Mouse (Mus musculus) adrenal gland, postnatal 4 days (tissue): ENCODE data around the gene Irgm2. TPM values are rescaled to one million over a fixed set of nuclear protein-coding genes. Genes with fewer than 3 reads are reported as not detected.
"Not testable (repeated sequence)": the region's sequence is repeated elsewhere in the genome, so short reads cannot be mapped to it uniquely, and the experiment has no call there.

ENCODE experiments used
- DNase-seq, 2 experiments: peaks; one replicate each; pipeline ENCODE4 v3.0.0; 2021 to 2022; ENCODE audit warnings: low spot score in 2 of 2, mixed read lengths in 2 of 2
- total RNA-seq, 2 experiments: library from RNA; stranded (reverse); gene quantifications; 2 replicates each; pipeline ENCODE4 v1.2.3; 2021

Gene Irgm2
- total RNA-seq, 2 experiments from 2014 or later = 10.7 to 14.4 TPM

GRCm38 (mm10) chr11:58211682-58212067 is 12.3 kb downstream of the Irgm2 start:
- no peak for DNase-seq

GRCm38 (mm10) chr11:58213673-58214342 is 14.4 kb downstream of the Irgm2 start:
- DNase-seq = no peak

- peak; percentile 52 to 71 for DNase-seq
Measured at GRCm38 (mm10) chr11:58214391-58215048, 15.1 kb downstream of the Irgm2 start.

- DNase-seq = not testable (repeated sequence)
Measured at GRCm38 (mm10) chr11:58215049-58215430, 15.6 kb downstream of the Irgm2 start.

- DNase-seq = no peak
Measured at GRCm38 (mm10) chr11:58215814-58216213, 16.4 kb downstream of the Irgm2 start.

- no peak for DNase-seq
Measured at GRCm38 (mm10) chr11:58216823-58217222, 17.4 kb downstream of the Irgm2 start.

GRCm38 (mm10) chr11:58223751-58224150 is 24.3 kb downstream of the Irgm2 start:
- no peak for DNase-seq

GRCm38 (mm10) chr11:58224313-58224712 is 24.9 kb downstream of the Irgm2 start:
- no peak for DNase-seq

GRCm38 (mm10) chr11:58224872-58225271 is 25.5 kb downstream of the Irgm2 start:
- not testable (repeated sequence) for DNase-seq

GRCm38 (mm10) chr11:58225655-58226054 is 26.2 kb downstream of the Irgm2 start:
- peak; percentile 37 to 53 for DNase-seq

GRCm38 (mm10) chr11:58226425-58226824 is 27.0 kb downstream of the Irgm2 start:
- no peak for DNase-seq

GRCm38 (mm10) chr11:58228021-58228420 is 28.6 kb downstream of the Irgm2 start:
- not testable (repeated sequence) for DNase-seq

GRCm38 (mm10) chr11:58230396-58230910 is 31.0 kb downstream of the Irgm2 start:
- no peak for DNase-seq

GRCm38 (mm10) chr11:58231156-58231555 is 31.7 kb downstream of the Irgm2 start:
- DNase-seq = no peak

- DNase-seq = not testable (repeated sequence)
Measured at GRCm38 (mm10) chr11:58234551-58234950, 35.1 kb downstream of the Irgm2 start.

GRCm38 (mm10) chr11:58235152-58235551 is 35.7 kb downstream of the Irgm2 start:
- no peak for DNase-seq

GRCm38 (mm10) chr11:58238840-58239791 is 39.7 kb downstream of the Irgm2 start:
- DNase-seq = peak in 1 of 2 experiments; percentile 25

GRCm38 (mm10) chr11:58247294-58247693 is 47.9 kb downstream of the Irgm2 start:
- no peak for DNase-seq

- DNase-seq = no peak
Measured at GRCm38 (mm10) chr11:58249203-58249981, 50.0 kb downstream of the Irgm2 start.

GRCm38 (mm10) chr11:58250550-58250949 is 51.1 kb downstream of the Irgm2 start:
- no peak for DNase-seq

GRCm38 (mm10) chr11:58254411-58254810 is 55.0 kb downstream of the Irgm2 start:
- DNase-seq = no peak
